Mouse (Mus musculus) c-Kit-positive CD71-positive TER-119-positive erythroid progenitor cells, embryonic 14.5 days (primary cell): ENCODE measurements around the gene Slc35f2.

ENCODE experiments used
- DNase-seq: peaks from one replicate; pipeline ENCODE4 v3.0.0-alpha.2; 2013; ENCODE audit warnings: low spot score

Gene Slc35f2

GRCm38 (mm10) chr9:53829081-53829865 lies 57.9 kb downstream of the Slc35f2 start:
- DNase-seq = no peak

- no peak for DNase-seq
These were observed 58.5 kb downstream of the Slc35f2 start for GRCm38 (mm10) chr9:53829866-53830209.

- DNase-seq = no peak
These were observed 63.7 kb downstream of the Slc35f2 start for GRCm38 (mm10) chr9:53835039-53835438.

GRCm38 (mm10) chr9:53835976-53836375 lies 64.6 kb downstream of the Slc35f2 start:
- no peak for DNase-seq

- DNase-seq = no peak
These were observed 67.5 kb downstream of the Slc35f2 start for GRCm38 (mm10) chr9:53838816-53839215.

GRCm38 (mm10) chr9:53848548-53848947 lies 77.2 kb downstream of the Slc35f2 start:
- DNase-seq = no peak

GRCm38 (mm10) chr9:53849864-53850263 lies 78.5 kb downstream of the Slc35f2 start, which contains the start of gene Sln:
Sln (plus strand) TSS chr9:53850164.
- DNase-seq = no peak

GRCm38 (mm10) chr9:53852158-53852557 lies 80.8 kb downstream of the Slc35f2 start:
- DNase-seq = no peak

- no peak for DNase-seq
These were observed 82.3 kb downstream of the Slc35f2 start for GRCm38 (mm10) chr9:53853672-53854071.

- DNase-seq = no peak
These were observed 83.2 kb downstream of the Slc35f2 start for GRCm38 (mm10) chr9:53854525-53854924.

GRCm38 (mm10) chr9:53857864-53858263 lies 86.5 kb downstream of the Slc35f2 start:
- DNase-seq = no peak
